Mouse (Mus musculus): ENCODE data around the gene Gm26938. TPM values are rescaled to one million over a fixed set of nuclear protein-coding genes. Genes with fewer than 3 reads are reported as not detected.

Gm26938 gene
- polyA plus RNA-seq, 1 experiment from 2014 or later, result not detected

- ATAC-seq (ENCODE audit: extremely low read depth, insufficient number of reproducible peaks, low FRiP score, low TSS enrichment), result no peak
- Histone ChIP-seq H3K36me3 (peaks cover 4% of the 10 kb centered on the region), H3K4me3 (no peak overlapping the region), H3K4me1 (peaks cover 11% of the 10 kb centered on the region), H3K4me2 (no peak overlapping the region), H3K9me3 (no peaks in the 10 kb centered on the region), H3K27me3 (replicated peaks) (peaks cover 19% of the 10 kb centered on the region), H3K27ac (replicated peaks) (no peak overlapping the region), H3K9ac (no peak overlapping the region)
- 65% methylated on average over 13 of the region's 13 CpGs for WGBS
Observed at GRCm38 (mm10) chr5:139829384-139829783, 3.2 kb upstream of the Gm26938 start.

- H3K9me3 ChIP-seq, result no peaks in the 10 kb centered on the region
- H3K36me3 ChIP-seq, result peaks cover 19% of the 10 kb centered on the region
- no peak overlapping the region for H3K27ac ChIP-seq (replicated peaks)
- ATAC-seq (ENCODE audit: extremely low read depth, insufficient number of reproducible peaks, low FRiP score, low TSS enrichment), result no peak
- H3K27me3 ChIP-seq (replicated peaks), result peaks cover 11% of the 10 kb centered on the region; the same call in 1 of the 2 replicates
- peaks cover 11% of the 10 kb centered on the region for H3K4me1 ChIP-seq
- 88% methylated on average over 1 of the region's 1 CpGs for WGBS
- H3K4me3 ChIP-seq, result no peak overlapping the region
- no peak overlapping the region for H3K4me2 ChIP-seq
- H3K9ac ChIP-seq, result no peak overlapping the region
Observed at GRCm38 (mm10) chr5:139827593-139827992, 1.4 kb upstream of the Gm26938 start.

GRCm38 (mm10) chr5:139825947-139826346 is 260 bp downstream of the Gm26938 start:
- Histone ChIP-seq H3K9me3 (no peaks in the 10 kb centered on the region), H3K36me3 (peaks cover 35% of the 10 kb centered on the region), H3K4me3 (peak overlapping the region; percentile 96), H3K27ac (replicated peaks) (no peak overlapping the region), H3K4me2 (peak overlapping the region; percentile 77), H3K4me1 (peaks cover 11% of the 10 kb centered on the region), H3K9ac (peak overlapping the region; percentile 94), H3K27me3 (replicated peaks) (0 out of 2 replicates have a peak, but pooled peaks cover 11% of the 10 kb centered on the region)
- 43% methylated on average over 11 of the region's 11 CpGs for WGBS
- no peak for ATAC-seq (ENCODE audit: extremely low read depth, insufficient number of reproducible peaks, low FRiP score, low TSS enrichment)

GRCm38 (mm10) chr5:139824531-139824930 is 1.7 kb downstream of the Gm26938 start:
- H3K9ac ChIP-seq, result no peak overlapping the region
- peaks cover 11% of the 10 kb centered on the region for H3K4me1 ChIP-seq
- no peak overlapping the region for H3K27ac ChIP-seq (replicated peaks)
- H3K4me2 ChIP-seq, result no peak overlapping the region
- no peak for ATAC-seq (ENCODE audit: extremely low read depth, insufficient number of reproducible peaks, low FRiP score, low TSS enrichment)
- H3K36me3 ChIP-seq, result peaks cover 35% of the 10 kb centered on the region
- 0 out of 2 replicates have a peak, but pooled peaks cover 9% of the 10 kb centered on the region for H3K27me3 ChIP-seq (replicated peaks)
- no peaks in the 10 kb centered on the region for H3K9me3 ChIP-seq
- WGBS, result 92% methylated on average over 10 of the region's 10 CpGs
- H3K4me3 ChIP-seq, result no peak overlapping the region

- no peak overlapping the region for H3K9ac ChIP-seq
- H3K4me3 ChIP-seq, result no peak overlapping the region
- peaks cover 35% of the 10 kb centered on the region for H3K36me3 ChIP-seq
- no peak for ATAC-seq (ENCODE audit: extremely low read depth, insufficient number of reproducible peaks, low FRiP score, low TSS enrichment)
- no peak overlapping the region for H3K4me2 ChIP-seq
- H3K4me1 ChIP-seq, result peaks cover 11% of the 10 kb centered on the region
- H3K27me3 ChIP-seq (replicated peaks), result no peaks in the 10 kb centered on the region
- H3K9me3 ChIP-seq, result no peaks in the 10 kb centered on the region
- 73% methylated on average over 12 of the region's 12 CpGs for WGBS
- H3K27ac ChIP-seq (replicated peaks), result no peak overlapping the region
Observed at GRCm38 (mm10) chr5:139821466-139822459, 4.4 kb downstream of the Gm26938 start.

GRCm38 (mm10) chr5:139819538-139820181 is 6.5 kb downstream of the Gm26938 start, which contains the start of gene Tmem184a:
Gene Tmem184a (minus strand): TSS chr5:139819917.
- Histone ChIP-seq H3K36me3 (peaks cover 34% of the 10 kb centered on the region), H3K9ac (no peak within 1 kb of the TSS), H3K4me1 (peaks cover 12% of the 10 kb centered on the region), H3K9me3 (no peaks in the 10 kb centered on the region), H3K4me3 (no peak within 1 kb of the TSS), H3K4me2 (no peak within 1 kb of the TSS), H3K27ac (replicated peaks) (no peak within 1 kb of the TSS), H3K27me3 (replicated peaks) (peaks cover 8% of the 10 kb centered on the region)
- no peak for ATAC-seq (ENCODE audit: extremely low read depth, insufficient number of reproducible peaks, low FRiP score, low TSS enrichment)
- WGBS, result 80% methylated on average over 9 of the region's 9 CpGs

- no peak overlapping the region for H3K4me3 ChIP-seq
- ATAC-seq (ENCODE audit: extremely low read depth, insufficient number of reproducible peaks, low FRiP score, low TSS enrichment), result no peak
- no peak overlapping the region for H3K9ac ChIP-seq
- no peak overlapping the region for H3K27ac ChIP-seq (replicated peaks)
- WGBS, result 42% methylated on average over 4 of the region's 4 CpGs
- H3K9me3 ChIP-seq, result no peaks in the 10 kb centered on the region
- peaks cover 12% of the 10 kb centered on the region for H3K4me1 ChIP-seq
- peaks cover 17% of the 10 kb centered on the region for H3K27me3 ChIP-seq (replicated peaks)
- H3K36me3 ChIP-seq, result peaks cover 28% of the 10 kb centered on the region
- H3K4me2 ChIP-seq, result no peak overlapping the region
Observed at GRCm38 (mm10) chr5:139818801-139819200, 7.4 kb downstream of the Gm26938 start.

GRCm38 (mm10) chr5:139818056-139818455 is 8.2 kb downstream of the Gm26938 start:
- peaks cover 25% of the 10 kb centered on the region for H3K27me3 ChIP-seq (replicated peaks)
- ATAC-seq (ENCODE audit: extremely low read depth, insufficient number of reproducible peaks, low FRiP score, low TSS enrichment), result no peak
- 63% methylated on average over 3 of the region's 3 CpGs for WGBS

GRCm38 (mm10) chr5:139817292-139817691 is 8.9 kb downstream of the Gm26938 start:
- Histone ChIP-seq H3K36me3 (peaks cover 13% of the 10 kb centered on the region), H3K27me3 (replicated peaks) (peaks cover 32% of the 10 kb centered on the region), H3K9ac (no peak overlapping the region), H3K4me3 (no peak overlapping the region), H3K4me2 (no peak overlapping the region), H3K27ac (replicated peaks) (no peak overlapping the region), H3K9me3 (no peaks in the 10 kb centered on the region), H3K4me1 (peaks cover 17% of the 10 kb centered on the region)
- ATAC-seq (ENCODE audit: extremely low read depth, insufficient number of reproducible peaks, low FRiP score, low TSS enrichment), result no peak
- WGBS, result 0% methylated on average over 1 of the region's 1 CpGs

More at GRCm38 (mm10) chr5:139818056-139818455, 8.2 kb downstream of the Gm26938 start:
- Histone ChIP-seq H3K4me2 (no peak overlapping the region), H3K4me3 (no peak overlapping the region), H3K27ac (replicated peaks) (no peak overlapping the region), H3K4me1 (peaks cover 14% of the 10 kb centered on the region), H3K9me3 (no peaks in the 10 kb centered on the region), H3K9ac (no peak overlapping the region), H3K36me3 (peaks cover 21% of the 10 kb centered on the region)

- Histone ChIP-seq H3K9me3 (no peaks in the 10 kb centered on the region), H3K4me3 (no peak overlapping the region), H3K4me1 (peaks cover 24% of the 10 kb centered on the region), H3K36me3 (peaks cover 4% of the 10 kb centered on the region), H3K4me2 (no peak overlapping the region), H3K9ac (no peak overlapping the region), H3K27me3 (replicated peaks) (peaks cover 32% of the 10 kb centered on the region), H3K27ac (replicated peaks) (no peak overlapping the region)
- no peak for ATAC-seq (ENCODE audit: extremely low read depth, insufficient number of reproducible peaks, low FRiP score, low TSS enrichment)
Observed at GRCm38 (mm10) chr5:139816445-139816844, 9.8 kb downstream of the Gm26938 start.

- H3K27me3 ChIP-seq (replicated peaks), result peaks cover 32% of the 10 kb centered on the region
- no peak overlapping the region for H3K9ac ChIP-seq
- no peak overlapping the region for H3K4me2 ChIP-seq
- H3K27ac ChIP-seq (replicated peaks), result no peak overlapping the region; the same call in 1 of the 2 replicates
- no peaks in the 10 kb centered on the region for H3K9me3 ChIP-seq
- ATAC-seq (ENCODE audit: extremely low read depth, insufficient number of reproducible peaks, low FRiP score, low TSS enrichment), result no peak
- WGBS, result 45% methylated on average over 6 of the region's 6 CpGs
- peaks cover 26% of the 10 kb centered on the region for H3K4me1 ChIP-seq
- H3K4me3 ChIP-seq, result no peak overlapping the region
- H3K36me3 ChIP-seq, result no peaks in the 10 kb centered on the region
Observed at GRCm38 (mm10) chr5:139815964-139816363, 10.2 kb downstream of the Gm26938 start.
